Mouse (Mus musculus) hindbrain, embryonic 15.5 days (tissue): ENCODE data around the gene Acot2. TPM values are rescaled to one million over a fixed set of nuclear protein-coding genes. Genes with fewer than 3 reads are reported as not detected.
"Not testable (repeated sequence)": the region's sequence is repeated elsewhere in the genome, so short reads cannot be mapped to it uniquely, and the experiment has no call there.

Experiments used
- ATAC-seq: fragments of 200-750 bp; cut with Nextera tagmentation; 2 replicates; pipeline ENCODE4 v1.8.0; 2017; ENCODE audit warnings: low read depth, moderate number of reproducible peaks, moderate TSS enrichment; ENCODE audit not compliant: low FRiP score
- H3K27ac ChIP-seq: fragments of 300-500 bp; sonication (generic); replicated peaks from 2 replicates; pipeline ENCODE4 v1.5.1; 2015; ENCODE audit warnings: mild to moderate bottlenecking, inconsistent platforms
- H3K27me3 ChIP-seq: fragments of 300-500 bp; sonication (generic); 2 replicates; pipeline ENCODE4 v1.6.1; 2015; ENCODE audit warnings: control low read depth, inconsistent platforms
- H3K36me3 ChIP-seq: fragments of 300-500 bp; sonication (generic); 2 replicates; pipeline ENCODE4 v1.6.1; 2015; ENCODE audit warnings: control low read depth, inconsistent platforms
- H3K4me1 ChIP-seq: fragments of 300-500 bp; sonication (generic); replicated peaks from 2 replicates; pipeline ENCODE4 v1.6.1; 2015; ENCODE audit warnings: control low read depth, inconsistent platforms
- H3K4me2 ChIP-seq: fragments of 300-500 bp; sonication (generic); 2 replicates; pipeline ENCODE4 v1.6.1; 2015; ENCODE audit warnings: moderate library complexity, mild to moderate bottlenecking, inconsistent platforms
- H3K4me3 ChIP-seq: fragments of 300-500 bp; sonication (generic); 2 replicates; pipeline ENCODE4 v1.5.1; 2015; ENCODE audit warnings: mild to moderate bottlenecking, inconsistent platforms
- H3K9ac ChIP-seq: fragments of 300-500 bp; sonication (generic); 2 replicates; pipeline ENCODE4 v1.6.1; 2015; ENCODE audit warnings: inconsistent platforms
- H3K9me3 ChIP-seq: fragments of 300-500 bp; sonication (generic); 2 replicates; pipeline ENCODE4 v1.6.1; 2016; ENCODE audit warnings: control low read depth, inconsistent platforms
- WGBS: fragments of 180-500 bp; shearing (Covaris S2); methylation state at CpG from one replicate; pipeline ENCODE4 v1.1.7; 2015; 5-methylcytosine and 5-hydroxymethylcytosine counted together
- polyA plus RNA-seq: library from polyadenylated mRNA; unstranded; fragments of >200 nt; fragmentation: Nextera tagmentation; extraction: Ambion mirVana; gene quantifications from 2 replicates; pipeline ENCODE4 v1.2.1, GENCODE M21; 2015

The Acot2 gene
- 16.0 and 16.9 TPM in 2 replicates for polyA plus RNA-seq

- under 1% methylated on average over 80 of the region's 80 CpGs for WGBS
- H3K27me3 ChIP-seq: no peaks in the 10 kb centered on the region
- H3K4me1 ChIP-seq: peaks cover 9% of the 10 kb centered on the region
- H3K9me3 ChIP-seq: no peaks in the 10 kb centered on the region
- peak within 1 kb of the TSS; percentile 62 for H3K4me2 ChIP-seq
- peak within 1 kb of the TSS; percentile 91 for H3K27ac ChIP-seq
- peak within 1 kb of the TSS; percentile 60 for H3K4me3 ChIP-seq
- H3K36me3 ChIP-seq: no peaks in the 10 kb centered on the region
- peak; percentile 94 for ATAC-seq
- peak within 1 kb of the TSS; percentile 72 for H3K9ac ChIP-seq
Observed at GRCm38 (mm10) chr12:83987583-83988441, at the start of gene Acot2. Gene Acot2 (plus strand): TSS chr12:83987861.

DNA sequence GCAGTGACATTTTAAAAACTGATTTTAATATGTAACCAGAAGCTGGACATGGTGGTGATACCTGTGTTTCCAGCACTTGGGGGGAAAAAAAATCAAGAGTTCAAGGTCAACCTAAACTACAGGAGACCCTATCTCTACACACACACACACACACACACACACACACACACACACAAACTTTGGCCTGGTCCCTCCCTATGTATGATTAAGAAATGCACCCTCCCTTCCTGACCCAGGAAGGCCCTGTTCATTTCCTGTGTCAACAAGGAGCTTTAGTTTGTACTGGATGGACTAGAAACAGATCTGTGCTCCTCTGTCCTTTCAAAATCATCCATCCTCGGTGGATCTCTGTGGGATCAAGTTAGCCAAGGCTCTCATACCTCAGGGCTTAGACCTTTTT, 49.1 kb upstream of the Acot2 start:
- H3K36me3 ChIP-seq, H3K4me2 ChIP-seq, H3K4me1 ChIP-seq, H3K27ac ChIP-seq, H3K9ac ChIP-seq, ATAC-seq, H3K27me3 ChIP-seq, H3K4me3 ChIP-seq, H3K9me3 ChIP-seq: not testable (repeated sequence)
- WGBS: 54% methylated on average over 1 of the region's 1 CpGs

GRCm38 (mm10) chr12:83939332-83939731, 48.3 kb upstream of the Acot2 start:
- H3K9me3 ChIP-seq: no peaks in the 10 kb centered on the region
- H3K27ac ChIP-seq: no peak overlapping the region
- H3K4me3 ChIP-seq: no peak overlapping the region
- H3K4me1 ChIP-seq: no peaks in the 10 kb centered on the region
- no peak overlapping the region for H3K4me2 ChIP-seq
- ATAC-seq: no peak
- 67% methylated on average over 2 of the region's 2 CpGs for WGBS
- H3K27me3 ChIP-seq: no peaks in the 10 kb centered on the region
- no peak overlapping the region for H3K9ac ChIP-seq
- H3K36me3 ChIP-seq: no peaks in the 10 kb centered on the region

DNA sequence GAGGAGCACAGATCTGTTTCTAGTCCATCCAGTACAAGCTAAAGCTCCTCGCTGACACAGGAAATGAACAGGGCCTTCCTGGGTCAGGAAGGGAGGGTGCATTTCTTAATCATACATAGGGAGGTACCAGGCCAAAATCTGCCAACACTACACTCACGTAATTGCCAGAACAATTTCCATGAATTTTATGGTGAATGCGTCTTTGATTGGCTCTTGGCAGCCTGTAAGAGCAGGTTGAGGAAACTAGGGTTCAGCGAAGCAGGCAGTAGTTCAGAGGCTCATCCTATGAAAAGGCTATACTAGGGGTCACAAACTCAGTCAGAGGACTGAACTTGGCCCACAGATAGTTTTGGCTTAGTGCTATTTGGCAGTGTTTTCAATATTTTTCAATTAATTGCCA, 47.6 kb upstream of the Acot2 start:
- Histone ChIP-seq H3K4me2 (no peak overlapping the region), H3K27ac (no peak overlapping the region), H3K4me3 (no peak overlapping the region), H3K9ac (no peak overlapping the region), H3K27me3 (no peaks in the 10 kb centered on the region), H3K36me3 (no peaks in the 10 kb centered on the region), H3K9me3 (no peaks in the 10 kb centered on the region), H3K4me1 (no peaks in the 10 kb centered on the region)
- WGBS: 67% methylated on average over 4 of the region's 4 CpGs
- no peak for ATAC-seq

GRCm38 (mm10) chr12:83941938-83942337, 45.7 kb upstream of the Acot2 start:
- ATAC-seq: no peak
- Histone ChIP-seq H3K27me3 (no peaks in the 10 kb centered on the region), H3K4me2 (no peak overlapping the region), H3K9me3 (no peaks in the 10 kb centered on the region), H3K4me1 (no peaks in the 10 kb centered on the region), H3K27ac (no peak overlapping the region), H3K36me3 (no peaks in the 10 kb centered on the region), H3K9ac (no peak overlapping the region), H3K4me3 (no peak overlapping the region)
- 88% methylated on average over 3 of the region's 3 CpGs for WGBS

DNA sequence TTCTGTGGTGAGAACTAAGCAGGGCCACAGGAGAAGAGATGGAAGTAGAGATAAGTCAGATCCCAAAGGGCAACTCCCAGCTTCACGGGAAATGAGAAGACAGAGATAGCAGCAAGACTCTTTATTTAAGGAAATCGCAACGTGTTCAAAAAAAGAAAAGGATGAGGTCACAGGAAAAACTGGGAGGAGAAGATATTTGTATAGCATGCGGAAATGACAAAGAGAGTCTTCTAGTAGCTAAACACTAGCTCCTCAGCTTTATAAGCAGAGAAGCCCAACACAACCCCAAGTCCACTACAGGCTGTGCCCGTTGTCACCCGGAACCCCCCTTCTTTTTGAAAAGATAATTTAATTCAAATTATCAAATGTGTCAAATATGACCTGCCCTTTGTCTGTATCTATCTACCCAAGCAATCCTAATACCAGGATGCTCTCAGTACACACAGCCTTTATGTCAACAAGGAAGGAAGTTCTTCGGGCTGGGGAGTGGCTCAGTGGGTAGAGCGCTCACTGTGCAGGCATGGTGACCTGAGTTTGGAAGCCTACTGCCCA, 40.3 kb upstream of the Acot2 start:
- Histone ChIP-seq H3K27ac (no peak overlapping the region), H3K4me3 (no peak overlapping the region), H3K9me3 (no peaks in the 10 kb centered on the region), H3K9ac (no peak overlapping the region), H3K4me1 (peaks cover 19% of the 10 kb centered on the region), H3K27me3 (no peaks in the 10 kb centered on the region), H3K4me2 (no peak overlapping the region), H3K36me3 (no peaks in the 10 kb centered on the region)
- 81% methylated on average over 8 of the region's 8 CpGs for WGBS
- no peak for ATAC-seq

DNA sequence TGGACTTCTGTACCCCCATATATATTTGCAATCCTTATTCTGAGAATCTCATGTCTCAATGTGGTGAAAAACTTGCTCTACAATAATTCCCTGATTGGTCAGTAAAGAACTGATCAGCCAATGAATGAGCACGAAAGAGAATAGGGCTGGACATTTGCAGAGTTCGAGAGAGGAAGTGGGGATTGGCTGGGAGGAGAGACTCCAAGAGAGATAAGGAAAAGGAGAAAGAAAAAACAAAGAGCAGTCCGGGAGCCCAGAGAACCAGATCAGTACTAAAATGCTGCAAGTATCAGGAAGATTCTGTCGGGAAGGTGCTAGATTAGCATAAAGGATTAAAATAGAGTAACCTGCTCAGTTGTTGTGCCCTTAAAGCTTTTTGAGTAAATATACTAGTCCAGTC, 38.6 kb upstream of the Acot2 start:
- no peak overlapping the region for H3K4me2 ChIP-seq
- WGBS: 86% methylated on average over 4 of the region's 4 CpGs
- no peak for ATAC-seq

GRCm38 (mm10) chr12:83949776-83950492, 37.7 kb upstream of the Acot2 start:
- Histone ChIP-seq H3K9ac (peak overlapping the region; percentile 65; the same call in 1 of the 2 replicates), H3K27me3 (no peaks in the 10 kb centered on the region), H3K36me3 (0 out of 2 replicates have a peak, but pooled peaks cover 3% of the 10 kb centered on the region), H3K27ac (peak overlapping the region; percentile 86; the same call in 1 of the 2 replicates), H3K4me1 (peaks cover 33% of the 10 kb centered on the region), H3K4me2 (peak overlapping the region; percentile 85), H3K4me3 (peak overlapping the region; percentile 98), H3K9me3 (no peaks in the 10 kb centered on the region)
- ATAC-seq: no peak
- 31% methylated on average over 11 of the region's 11 CpGs for whole genome bisulfite sequencing

More for the DNA sequence above, 38.6 kb upstream of the Acot2 start:
- Histone ChIP-seq H3K9me3 (no peaks in the 10 kb centered on the region), H3K27ac (no peak overlapping the region), H3K27me3 (no peaks in the 10 kb centered on the region), H3K36me3 (0 out of 2 replicates have a peak, but pooled peaks cover 3% of the 10 kb centered on the region), H3K4me3 (no peak overlapping the region), H3K9ac (no peak overlapping the region), H3K4me1 (peaks cover 33% of the 10 kb centered on the region)

GRCm38 (mm10) chr12:83950493-83950839, 37.2 kb upstream of the Acot2 start, which contains the start of gene Riox1:
Gene Riox1 (plus strand): TSS chr12:83950608.
- Histone ChIP-seq H3K27me3 (no peaks in the 10 kb centered on the region), H3K36me3 (0 out of 2 replicates have a peak, but pooled peaks cover 3% of the 10 kb centered on the region), H3K9me3 (no peaks in the 10 kb centered on the region), H3K4me3 (peak within 1 kb of the TSS; percentile 98), H3K9ac (peak within 1 kb of the TSS; percentile 65), H3K4me2 (peak within 1 kb of the TSS; percentile 85), H3K27ac (peak within 1 kb of the TSS; percentile 86), H3K4me1 (peaks cover 33% of the 10 kb centered on the region)
- WGBS: 0% methylated on average over 37 of the region's 37 CpGs
- ATAC-seq: peak; percentile 96

- Histone ChIP-seq H3K4me1 (peaks cover 33% of the 10 kb centered on the region), H3K4me3 (peak overlapping the region; percentile 98), H3K27ac (peak overlapping the region; percentile 86), H3K9me3 (no peaks in the 10 kb centered on the region), H3K27me3 (no peaks in the 10 kb centered on the region), H3K4me2 (peak overlapping the region; percentile 85), H3K9ac (peak overlapping the region; percentile 65), H3K36me3 (peaks cover 8% of the 10 kb centered on the region)
- WGBS: under 1% methylated on average over 113 of the region's 116 CpGs
- ATAC-seq: peak; percentile 68; the same call in 1 of the 2 replicates
Observed at GRCm38 (mm10) chr12:83950840-83951701, 36.6 kb upstream of the Acot2 start.
